Mouse (Mus musculus) MEL (cell line): ENCODE results near the gene Dap. TPM values are rescaled to one million over a fixed set of nuclear protein-coding genes. Genes with fewer than 3 reads are reported as not detected.

Experiments
- DNase-seq: peaks from one replicate; pipeline ENCODE4 v3.0.0; 2011; ENCODE audit warnings: low read depth, low spot score
- H3K27ac ChIP-seq: 2 replicates; pipeline ENCODE4 v1.5.1; 2012; ENCODE audit warnings: low read depth, mild to moderate bottlenecking, control low read depth, low read length, moderate library complexity; ENCODE audit not compliant: control insufficient read depth
- H3K27me3 ChIP-seq, 2 experiments: fragments of 150-350 bp in 1 of 2; sonication (generic) in 1 of 2; 2 replicates each; pipeline ENCODE4 v1.6.1; 2012; ENCODE audit warnings: low read length in 2 of 2, mild to moderate bottlenecking in 2 of 2, improper control_type of control experiment in 1 of 2, moderate library complexity in 1 of 2; ENCODE audit not compliant: insufficient read depth in 2 of 2, control insufficient read depth in 1 of 2
- H3K36me3 ChIP-seq, 2 experiments: 2 replicates each; pipeline ENCODE4 v1.6.1; 2012 to 2014; ENCODE audit warnings: low read length in 2 of 2, improper control_type of control experiment in 1 of 2, inconsistent platforms in 1 of 2, mild to moderate bottlenecking in 1 of 2; ENCODE audit not compliant: insufficient read depth in 2 of 2, control insufficient read depth in 1 of 2
- H3K4me1 ChIP-seq, 2 experiments: fragments of 150-350 bp in 1 of 2; sonication (generic) in 1 of 2; 2 replicates each; pipeline ENCODE4 v1.6.1; 2012; ENCODE audit warnings: low read length in 2 of 2, improper control_type of control experiment in 1 of 2, mild to moderate bottlenecking in 1 of 2; ENCODE audit not compliant: insufficient read depth in 2 of 2, control insufficient read depth in 1 of 2
- H3K4me3 ChIP-seq, 2 experiments: fragments of 150-350 bp in 1 of 2; sonication (generic) in 1 of 2; 2 replicates each; pipeline ENCODE4 v1.5.1; 2012; ENCODE audit warnings: low read depth in 2 of 2, low read length in 2 of 2, mild to moderate bottlenecking in 2 of 2, moderate library complexity in 2 of 2, control low read depth in 1 of 2, improper control_type of control experiment in 1 of 2; ENCODE audit not compliant: control insufficient read depth in 1 of 2, insufficient read depth in 1 of 2
- H3K79me2 ChIP-seq: 2 replicates; pipeline ENCODE4 v1.6.1; 2012; ENCODE audit warnings: mild to moderate bottlenecking, low read length, moderate library complexity; ENCODE audit not compliant: control insufficient read depth, poor library complexity, insufficient read depth
- H3K9ac ChIP-seq: 2 replicates; pipeline ENCODE4 v1.6.1; 2012; ENCODE audit warnings: low read depth, mild to moderate bottlenecking, control low read depth, low read length, moderate library complexity; ENCODE audit not compliant: control insufficient read depth, poor library complexity, severe bottlenecking
- H3K9me3 ChIP-seq: fragments of 150-350 bp; sonication (generic); replicated peaks from 2 replicates; pipeline ENCODE4 v1.6.1; 2012; ENCODE audit warnings: mild to moderate bottlenecking, low read length, improper control_type of control experiment, moderate library complexity; ENCODE audit not compliant: insufficient read depth
- CHD1 ChIP-seq: IDR thresholded peaks from 2 replicates; pipeline ENCODE4 v1.6.1; 2012; ENCODE audit warnings: low read depth, mild to moderate bottlenecking, inconsistent platforms, low read length, improper control_type of control experiment
- E2F4 ChIP-seq: IDR thresholded peaks from 2 replicates; pipeline ENCODE4 v1.6.1; 2011; ENCODE audit warnings: low read depth, low read length, improper control_type of control experiment, borderline replicate concordance
- ELF1 ChIP-seq: IDR thresholded peaks from 2 replicates; pipeline ENCODE4 v1.6.1; 2014; ENCODE audit warnings: low read depth, mild to moderate bottlenecking, inconsistent platforms, low read length, improper control_type of control experiment, moderate library complexity
- EP300 ChIP-seq, 2 experiments: IDR thresholded peaks; 2 replicates each; pipeline ENCODE4 v1.6.1; 2011; ENCODE audit warnings: improper control_type of control experiment in 2 of 2, low read length in 2 of 2, low read depth in 1 of 2, mild to moderate bottlenecking in 1 of 2
- ETS1 ChIP-seq: IDR thresholded peaks from 2 replicates; pipeline ENCODE4 v1.6.1; 2012; ENCODE audit warnings: low read depth, mild to moderate bottlenecking, inconsistent platforms, low read length, improper control_type of control experiment, moderate library complexity
- GATA1 ChIP-seq: IDR thresholded peaks from 2 replicates; pipeline ENCODE4 v1.6.1; 2011; ENCODE audit warnings: low read depth, low read length, improper control_type of control experiment
- JUND ChIP-seq: IDR thresholded peaks from 2 replicates; pipeline ENCODE4 v1.6.1; 2011; ENCODE audit warnings: low read depth, mild to moderate bottlenecking, improper control_type of control experiment, low read length
- MAX ChIP-seq: IDR thresholded peaks from 2 replicates; pipeline ENCODE4 v1.6.1; 2011; ENCODE audit warnings: low read length, improper control_type of control experiment
- MEF2A ChIP-seq: IDR thresholded peaks from 2 replicates; pipeline ENCODE4 v1.6.1; 2014; ENCODE audit warnings: low read depth, mild to moderate bottlenecking, inconsistent platforms, low read length, improper control_type of control experiment; ENCODE audit not compliant: poor library complexity, insufficient replicate concordance, severe bottlenecking; ENCODE audit errors: extremely low read depth
- MYC ChIP-seq: IDR thresholded peaks from 2 replicates; pipeline ENCODE4 v1.6.1; 2011; ENCODE audit warnings: low read depth, mild to moderate bottlenecking, low read length, improper control_type of control experiment, moderate library complexity
- POLR2AphosphoS2 ChIP-seq: IDR thresholded peaks from 2 replicates; pipeline ENCODE4 v1.6.1; 2011; ENCODE audit warnings: low read length, improper control_type of control experiment
- POLR2AphosphoS5 ChIP-seq: IDR thresholded peaks from 2 replicates; pipeline ENCODE4 v1.6.1; 2012; ENCODE audit warnings: low read depth, borderline replicate concordance, mild to moderate bottlenecking, inconsistent platforms, low read length, moderate library complexity, mixed read lengths
- RCOR1 ChIP-seq: IDR thresholded peaks from 2 replicates; pipeline ENCODE4 v1.6.1; 2012; ENCODE audit warnings: low read depth, mild to moderate bottlenecking, inconsistent platforms, low read length, improper control_type of control experiment
- SIN3A ChIP-seq: IDR thresholded peaks from 2 replicates; pipeline ENCODE4 v1.6.1; 2012; ENCODE audit warnings: low read length, improper control_type of control experiment, inconsistent platforms
- SMC3 ChIP-seq: IDR thresholded peaks from 2 replicates; pipeline ENCODE4 v1.6.1; 2011; ENCODE audit warnings: low read depth, low read length, improper control_type of control experiment
- TAL1 ChIP-seq: IDR thresholded peaks from 2 replicates; pipeline ENCODE4 v1.6.1; 2012; ENCODE audit warnings: mild to moderate bottlenecking, inconsistent platforms, low read length, moderate library complexity, mixed read lengths
- TCF12 ChIP-seq: IDR thresholded peaks from 2 replicates; pipeline ENCODE4 v1.6.1; 2014; ENCODE audit warnings: low read depth, mild to moderate bottlenecking, inconsistent platforms, low read length, improper control_type of control experiment, moderate library complexity
- UBTF ChIP-seq: IDR thresholded peaks from 2 replicates; pipeline ENCODE4 v1.6.1; 2012; ENCODE audit warnings: low read depth, mild to moderate bottlenecking, inconsistent platforms, low read length, improper control_type of control experiment, moderate library complexity, borderline replicate concordance; ENCODE audit not compliant: insufficient read depth
- USF1 ChIP-seq: IDR thresholded peaks from 2 replicates; pipeline ENCODE4 v1.6.1; 2014; ENCODE audit warnings: low read depth, mild to moderate bottlenecking, inconsistent platforms, low read length, improper control_type of control experiment, moderate library complexity
- ZC3H11A ChIP-seq: IDR thresholded peaks from 2 replicates; pipeline ENCODE4 v1.6.1; 2012; ENCODE audit warnings: low read depth, mild to moderate bottlenecking, inconsistent platforms, low read length, improper control_type of control experiment
- polyA plus RNA-seq, 2 experiments: library from polyadenylated mRNA; stranded (reverse) in 1 of 2; unstranded in 1 of 2; fragments of >175 nt in 1 of 2; fragments of >200 nt in 1 of 2; gene quantifications; 2 replicates each; pipeline versions ENCODE4 v1.2.1 to v1.2.4; 2012; ENCODE audit warnings: low replicate concordance in 2 of 2, low read depth in 1 of 2; ENCODE audit not compliant: insufficient read length in 2 of 2, insufficient read depth in 1 of 2, missing spikeins in 1 of 2
- total RNA-seq: library from RNA; depleted of rRNA; stranded (reverse); fragments of 300-350 nt; gene quantifications from 2 replicates; pipeline ENCODE4 v1.2.3, GENCODE M21; 2012

The Dap gene
- total and polyA plus RNA-seq, 3 experiments: 17.8 to 72.6 TPM; not detected in 1

DNA sequence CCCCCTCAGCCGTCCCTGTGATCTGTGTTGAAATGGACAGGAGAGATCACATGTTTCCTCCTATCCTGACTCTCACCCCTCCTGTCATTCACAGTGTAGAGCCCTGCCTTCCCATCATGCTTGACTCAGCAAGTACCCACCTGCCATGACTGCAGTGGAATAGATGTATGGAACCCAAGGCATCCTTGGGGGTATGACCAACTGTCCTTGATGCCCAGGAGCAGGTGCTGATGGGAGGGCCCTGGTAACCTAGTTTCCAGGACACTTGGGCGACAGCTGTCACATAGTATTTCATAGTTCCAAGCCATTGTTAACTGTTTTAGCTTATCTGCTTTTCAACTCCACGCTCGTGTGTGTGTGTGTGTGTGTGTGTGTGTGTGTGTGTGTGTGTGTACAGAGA lies 45.4 kb downstream of the Dap start:
- no peaks in the 10 kb centered on the region for H3K79me2 ChIP-seq
- H3K4me1 ChIP-seq: peaks cover 5 to 20% of the 10 kb centered on the region in 2 experiments
- no peak overlapping the region for H3K4me3 ChIP-seq
- peak; percentile 35 for DNase-seq
- H3K27ac ChIP-seq: no peak overlapping the region
- no peak overlapping the region for H3K9ac ChIP-seq
- no peaks in the 10 kb centered on the region for H3K27me3 ChIP-seq
- no peaks in the 10 kb centered on the region for H3K9me3 ChIP-seq
- H3K36me3 ChIP-seq: peaks cover 0 to 13% of the 10 kb centered on the region in 2 experiments; a peak in 2 of 4 replicates
- TF ChIP-seq USF1: no peak
- peak in 1 of 2 experiments; percentile 23; a peak in 1 of 4 replicates for TF ChIP-seq EP300 (IDR thresholded peaks at IDR 0.05; ENCODE audit: low read depth in 1 of 2, low read length in 2 of 2)
- TF ChIP-seq GATA1: 0 out of 2 replicates have a peak, but pooled peaks have one; percentile 7
- TF ChIP-seq ETS1: 0 out of 2 replicates have a peak, but pooled peaks have one; percentile 29

DNA sequence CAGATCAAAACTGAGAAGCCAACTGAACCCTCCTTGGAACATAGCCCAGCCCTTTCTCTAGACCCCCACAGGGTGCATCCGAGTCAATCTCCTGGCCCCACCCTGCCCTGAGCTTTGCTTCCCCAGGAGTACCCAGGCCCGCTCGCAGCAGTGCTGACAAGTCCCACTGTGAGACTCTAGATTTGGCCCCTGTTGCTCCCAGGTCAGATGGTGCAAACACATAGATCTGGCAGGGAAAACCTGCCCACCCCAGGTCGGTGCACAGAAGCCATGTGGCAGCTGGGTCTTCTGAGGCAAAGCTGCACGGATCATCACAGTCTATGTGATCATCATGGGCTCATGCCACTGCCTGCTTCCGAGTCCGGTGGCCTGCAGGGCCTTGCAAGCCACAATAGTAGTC lies 48.6 kb downstream of the Dap start:
- Histone ChIP-seq H3K27me3 (no peaks in the 10 kb centered on the region), H3K4me3 (no peak overlapping the region), H3K4me1 (peaks cover 5 to 28% of the 10 kb centered on the region in 2 experiments), H3K27ac (no peak overlapping the region), H3K36me3 (peaks cover 0 to 13% of the 10 kb centered on the region in 2 experiments; a peak in 2 of 4 replicates), H3K9me3 (no peaks in the 10 kb centered on the region), H3K79me2 (no peaks in the 10 kb centered on the region), H3K9ac (no peak overlapping the region)
- TF ChIP-seq CHD1 (no peak), POLR2AphosphoS2 (no peak), MEF2A (no peak), SIN3A (no peak)
- DNase-seq: no peak

DNA sequence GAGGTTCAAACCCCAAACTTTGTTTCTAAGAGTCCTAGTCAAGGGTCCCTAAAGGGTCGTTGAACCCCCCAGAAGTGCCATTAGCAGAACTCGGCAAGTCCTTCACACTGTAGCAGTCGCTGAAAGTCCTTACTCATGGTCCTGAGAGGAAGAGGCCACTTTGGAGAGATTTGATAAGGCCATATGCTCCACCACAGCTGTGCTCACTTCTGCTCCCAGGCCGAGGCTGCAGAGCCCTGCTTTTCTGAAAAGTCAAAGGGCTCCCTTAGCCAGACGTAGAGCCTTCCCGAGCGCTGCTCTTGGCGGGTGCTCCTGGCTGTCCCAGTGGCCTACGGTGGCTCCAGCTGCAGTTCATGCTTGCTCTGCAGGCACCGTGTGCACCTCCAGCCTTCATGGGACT lies 49.4 kb downstream of the Dap start:
- no peak overlapping the region for H3K4me3 ChIP-seq
- no peaks in the 10 kb centered on the region for H3K9me3 ChIP-seq
- no peaks in the 10 kb centered on the region for H3K27me3 ChIP-seq
- peak; percentile 77 for DNase-seq
- H3K79me2 ChIP-seq: no peaks in the 10 kb centered on the region
- TF ChIP-seq JUND (0 out of 2 replicates have a peak, but pooled peaks have one; percentile 22), EP300 (IDR thresholded peaks at IDR 0.05; ENCODE audit: low read depth in 1 of 2, low read length in 2 of 2) (peak; percentile 72 to 78), TCF12 (peak; percentile 67), TAL1 (0 out of 2 replicates have a peak, but pooled peaks have one; percentile 29), UBTF (no peak), MAX (peak; percentile 60), MYC (peak; percentile 79; the same call in 1 of the 2 replicates), ETS1 (peak; percentile 88), SIN3A (peak; percentile 49; the same call in 1 of the 2 replicates), ELF1 (no peak), RCOR1 (peak; percentile 80; the same call in 1 of the 2 replicates), E2F4 (no peak), ZC3H11A (0 out of 2 replicates have a peak, but pooled peaks have one; percentile 3), GATA1 (peak; percentile 73), POLR2AphosphoS5 (no peak), SMC3 (peak; percentile 24)
- peaks cover 5 to 28% of the 10 kb centered on the region in 2 experiments for H3K4me1 ChIP-seq
- peak overlapping the region; percentile 30; the same call in 1 of the 2 replicates for H3K27ac ChIP-seq
- no peak overlapping the region for H3K9ac ChIP-seq
- H3K36me3 ChIP-seq: peaks cover 0 to 13% of the 10 kb centered on the region in 2 experiments; a peak in 2 of 4 replicates
